Mouse (Mus musculus) heart, embryonic 13.5 days (tissue): Measurements from ENCODE around the gene Epx. TPM values are rescaled to one million over a fixed set of nuclear protein-coding genes. Genes with fewer than 3 reads are reported as not detected.
"Not testable (repeated sequence)": the region's sequence is repeated elsewhere in the genome, so short reads cannot be mapped to it uniquely, and the experiment has no call there.

Source experiments
- ATAC-seq: fragments of 200-750 bp; cut with Nextera tagmentation; 2 replicates; pipeline ENCODE4 v1.8.0; 2017; ENCODE audit warnings: moderate TSS enrichment; ENCODE audit not compliant: insufficient number of reproducible peaks, low FRiP score, low TSS enrichment; ENCODE audit errors: extremely low read depth
- H3K27ac ChIP-seq: fragments of 300-500 bp; sonication (generic); replicated peaks from 2 replicates; pipeline ENCODE4 v1.5.1; 2015; ENCODE audit warnings: moderate library complexity, mild to moderate bottlenecking, inconsistent platforms
- H3K27me3 ChIP-seq: fragments of 300-500 bp; sonication (generic); replicated peaks from 2 replicates; pipeline ENCODE4 v1.6.1; 2015; ENCODE audit warnings: mild to moderate bottlenecking, inconsistent platforms
- H3K36me3 ChIP-seq: fragments of 300-500 bp; sonication (generic); 2 replicates; pipeline ENCODE4 v1.6.1; 2015; ENCODE audit warnings: mild to moderate bottlenecking, inconsistent platforms
- H3K4me1 ChIP-seq: fragments of 300-500 bp; sonication (generic); 2 replicates; pipeline ENCODE4 v1.6.1; 2015; ENCODE audit warnings: inconsistent platforms
- H3K4me2 ChIP-seq: fragments of 300-500 bp; sonication (generic); 2 replicates; pipeline ENCODE4 v1.6.1; 2015; ENCODE audit warnings: inconsistent platforms, mild to moderate bottlenecking, moderate library complexity
- H3K4me3 ChIP-seq: fragments of 300-500 bp; sonication (generic); 2 replicates; pipeline ENCODE4 v1.5.1; 2015; ENCODE audit warnings: moderate library complexity, mild to moderate bottlenecking, inconsistent platforms
- H3K9ac ChIP-seq: fragments of 300-500 bp; sonication (generic); 2 replicates; pipeline ENCODE4 v1.6.1; 2015; ENCODE audit warnings: inconsistent platforms, mild to moderate bottlenecking, moderate library complexity
- H3K9me3 ChIP-seq: fragments of 300-500 bp; sonication (generic); 2 replicates; pipeline ENCODE4 v1.6.1; 2016; ENCODE audit warnings: inconsistent platforms
- WGBS: fragments of 180-500 bp; shearing (Covaris S2); methylation state at CpG from one replicate; pipeline ENCODE4 v1.1.7; 2015; ENCODE audit warnings: mixed read lengths; 5-methylcytosine and 5-hydroxymethylcytosine counted together
- polyA plus RNA-seq: library from polyadenylated mRNA; unstranded; fragments of >200 nt; fragmentation: Nextera tagmentation; extraction: Ambion mirVana; gene quantifications from 2 replicates; pipeline ENCODE4 v1.2.1, GENCODE M21; 2015

Gene Epx
- polyA plus RNA-seq, 1 experiment from 2014 or later, result 0.15 TPM

DNA sequence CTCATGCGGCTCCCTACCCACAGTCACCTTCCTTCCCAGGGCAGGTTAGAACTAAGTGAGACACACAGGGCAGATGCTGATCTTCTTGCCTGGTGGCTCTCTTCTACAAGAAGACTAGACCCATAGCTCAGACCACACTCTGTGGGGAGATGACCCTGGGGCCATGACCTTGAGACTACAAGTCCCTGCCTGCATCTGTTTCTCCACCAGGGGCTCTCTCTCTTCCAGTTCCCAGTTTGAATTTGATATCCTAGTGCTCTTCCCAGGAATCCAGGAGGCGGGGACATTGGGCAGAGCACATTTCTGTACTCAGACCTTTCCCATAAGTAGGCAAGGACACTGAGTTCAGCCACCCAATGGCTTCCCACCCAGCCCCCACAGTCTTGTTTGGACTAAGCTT, 5.2 kb downstream of the Epx start:
- H3K27ac ChIP-seq, result no peak overlapping the region
- WGBS, result 66% methylated on average over 2 of the region's 2 CpGs
- H3K4me2 ChIP-seq, result no peak overlapping the region
- no peak overlapping the region for H3K9ac ChIP-seq
- H3K27me3 ChIP-seq, result peaks cover 23% of the 10 kb centered on the region; the same call in 1 of the 2 replicates
- H3K4me3 ChIP-seq, result no peak overlapping the region
- no peaks in the 10 kb centered on the region for H3K36me3 ChIP-seq
- peaks cover 6% of the 10 kb centered on the region; the same call in 1 of the 2 replicates for H3K4me1 ChIP-seq
- ATAC-seq, result no peak
- H3K9me3 ChIP-seq, result no peaks in the 10 kb centered on the region

DNA sequence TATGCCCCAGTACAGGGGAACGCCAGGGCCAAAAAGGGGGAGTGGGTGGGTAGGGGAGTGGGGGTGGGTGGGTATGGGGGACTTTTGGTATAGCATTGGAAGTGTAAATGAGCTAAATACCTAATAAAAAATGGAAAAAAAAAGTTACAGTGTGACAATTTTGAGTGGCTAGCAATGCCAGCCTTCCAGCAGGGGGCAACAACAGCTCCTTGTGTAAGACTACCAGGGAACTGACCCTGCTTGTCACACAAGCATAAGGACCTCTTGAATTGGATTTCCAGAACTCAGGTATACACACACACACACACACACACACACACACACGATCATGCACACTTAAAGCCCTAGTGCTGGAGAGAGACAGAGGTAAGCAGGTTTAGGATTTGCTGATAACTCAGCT, 8.4 kb downstream of the Epx start:
- not testable (repeated sequence) for ATAC-seq, H3K4me3 ChIP-seq, H3K9ac ChIP-seq, H3K4me2 ChIP-seq, H3K9me3 ChIP-seq, H3K27me3 ChIP-seq, H3K4me1 ChIP-seq, H3K27ac ChIP-seq
- H3K36me3 ChIP-seq, result peaks cover 14% of the 10 kb centered on the region
- WGBS, result 74% methylated on average over 1 of the region's 2 CpGs

DNA sequence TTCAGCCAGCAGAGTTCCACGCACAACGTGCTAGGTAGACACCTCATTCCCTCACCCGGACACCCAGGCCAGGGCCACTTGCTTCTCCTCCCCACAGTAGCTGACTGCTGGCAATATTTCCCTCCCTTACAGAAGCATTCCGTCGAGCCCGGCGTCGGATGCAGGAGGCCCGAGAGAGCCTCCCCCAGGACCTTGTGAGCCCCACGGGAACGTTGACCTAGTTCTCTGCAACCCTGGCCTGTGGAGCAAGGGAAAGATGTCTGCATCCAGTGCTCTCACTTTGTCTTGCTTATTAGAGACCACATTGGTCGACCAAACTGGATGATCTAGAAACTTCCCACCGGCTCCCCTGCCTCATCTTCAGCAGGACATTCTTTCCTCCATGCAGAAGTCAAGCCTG, 12.5 kb downstream of the Epx start:
- Histone ChIP-seq H3K27ac (no peak overlapping the region), H3K9ac (no peak overlapping the region), H3K9me3 (no peaks in the 10 kb centered on the region), H3K4me1 (peaks cover 12% of the 10 kb centered on the region), H3K36me3 (peaks cover 40% of the 10 kb centered on the region), H3K4me2 (no peak overlapping the region), H3K27me3 (no peaks in the 10 kb centered on the region), H3K4me3 (no peak overlapping the region)
- 79% methylated on average over 13 of the region's 13 CpGs for WGBS
- no peak for ATAC-seq

DNA sequence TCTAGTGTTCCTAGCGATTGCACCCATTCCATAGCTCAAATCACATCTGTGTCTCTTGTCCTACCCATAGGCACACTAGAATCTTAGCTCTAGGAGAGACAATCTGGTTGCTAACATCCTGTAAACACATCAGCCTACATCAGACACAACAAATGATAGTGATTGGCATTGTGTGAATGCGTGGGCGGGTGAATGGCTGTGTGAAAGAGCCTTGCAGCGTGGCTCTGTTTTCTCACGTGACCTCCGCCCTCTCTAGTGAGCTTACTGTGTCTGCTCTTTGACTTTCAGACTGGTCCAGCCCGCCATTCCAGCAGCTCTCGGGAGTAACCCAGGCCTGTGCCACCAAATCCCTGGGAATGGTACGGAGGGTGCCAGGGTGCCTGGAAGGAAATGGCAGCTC, 14.9 kb downstream of the Epx start:
- Histone ChIP-seq H3K4me1 (peaks cover 12% of the 10 kb centered on the region), H3K4me2 (no peak overlapping the region), H3K36me3 (peaks cover 58% of the 10 kb centered on the region), H3K9me3 (no peaks in the 10 kb centered on the region), H3K27ac (no peak overlapping the region), H3K9ac (no peak overlapping the region; the same call in 1 of the 2 replicates), H3K27me3 (no peaks in the 10 kb centered on the region), H3K4me3 (no peak overlapping the region)
- no peak for ATAC-seq
- 76% methylated on average over 9 of the region's 9 CpGs for WGBS

DNA sequence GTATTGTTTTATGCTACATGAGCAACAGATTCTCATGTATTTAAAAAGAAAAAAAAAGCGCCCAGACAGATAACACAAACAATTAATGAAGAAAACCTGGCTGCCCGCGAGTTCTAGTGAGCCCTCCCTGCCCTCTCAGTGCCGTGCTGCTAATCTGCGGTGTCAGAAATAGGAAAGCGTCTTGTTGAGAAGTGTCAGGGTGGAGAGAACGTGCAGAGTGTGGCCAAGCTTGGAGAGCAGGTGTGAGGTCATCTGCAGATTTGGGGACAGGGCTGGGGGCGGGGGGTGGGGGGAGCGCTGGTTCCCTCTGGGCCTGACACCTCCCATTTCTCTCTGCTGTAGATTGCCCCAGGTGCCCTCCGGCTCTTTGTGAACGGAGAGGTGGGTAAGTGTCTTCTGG, 16.1 kb downstream of the Epx start:
- H3K27me3 ChIP-seq, result no peaks in the 10 kb centered on the region
- no peak overlapping the region for H3K4me3 ChIP-seq
- 51% methylated on average over 11 of the region's 11 CpGs for WGBS
- peaks cover 12% of the 10 kb centered on the region for H3K4me1 ChIP-seq
- H3K4me2 ChIP-seq, result no peak overlapping the region
- peaks cover 58% of the 10 kb centered on the region for H3K36me3 ChIP-seq
- no peak for ATAC-seq
- H3K9ac ChIP-seq, result no peak overlapping the region
- H3K27ac ChIP-seq, result no peak overlapping the region
- H3K9me3 ChIP-seq, result no peaks in the 10 kb centered on the region

DNA sequence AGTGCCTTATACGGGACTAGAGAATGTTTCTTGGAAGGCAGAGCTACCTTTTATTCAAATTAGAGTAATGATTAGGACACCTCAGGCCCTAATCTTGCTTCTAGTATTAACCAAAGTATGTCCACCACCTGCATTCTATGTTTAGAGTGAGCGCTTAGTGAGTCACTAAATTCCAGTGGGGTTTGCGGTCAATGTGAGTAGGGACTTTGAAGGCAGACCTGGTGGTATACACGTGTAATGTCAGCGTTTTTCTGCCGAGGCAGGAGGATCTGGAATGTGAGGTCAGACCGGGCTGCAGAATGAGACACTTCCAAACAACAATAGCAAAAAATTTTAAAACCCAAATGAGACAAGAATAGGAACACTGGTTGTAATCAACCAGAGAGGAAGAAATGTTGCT, 20.8 kb downstream of the Epx start:
- WGBS, result 81% methylated on average over 7 of the region's 7 CpGs
- H3K27ac ChIP-seq, result no peak overlapping the region
- H3K9ac ChIP-seq, result no peak overlapping the region
- H3K36me3 ChIP-seq, result peaks cover 27% of the 10 kb centered on the region
- peaks cover 10% of the 10 kb centered on the region for H3K4me1 ChIP-seq
- no peak for ATAC-seq
- no peak overlapping the region for H3K4me3 ChIP-seq
- H3K4me2 ChIP-seq, result no peak overlapping the region
- H3K9me3 ChIP-seq, result no peaks in the 10 kb centered on the region
- no peaks in the 10 kb centered on the region for H3K27me3 ChIP-seq

DNA sequence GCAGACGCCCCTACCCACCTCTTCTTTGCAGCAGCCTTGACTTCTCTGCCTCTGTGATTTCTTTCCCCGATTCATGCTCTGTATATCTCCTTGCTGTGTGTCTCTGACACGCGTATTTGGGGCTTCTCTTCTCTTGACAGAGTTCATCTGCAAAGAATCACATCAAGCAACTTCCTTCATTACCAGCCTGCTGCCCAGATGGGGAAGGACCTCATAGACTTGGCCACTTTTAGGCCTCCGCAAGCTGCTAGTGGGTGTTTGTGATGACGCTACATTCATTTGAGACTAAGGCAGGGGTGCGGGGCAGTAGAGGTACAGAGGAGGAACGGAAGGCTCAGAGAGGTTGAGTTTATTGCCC, 21.8 kb downstream of the Epx start:
- ATAC-seq, result no peak
- peak overlapping the region; percentile 6; the same call in 1 of the 2 replicates for H3K27ac ChIP-seq
- peaks cover 10% of the 10 kb centered on the region for H3K4me1 ChIP-seq
- peak overlapping the region; percentile 79 for H3K4me2 ChIP-seq
- H3K9me3 ChIP-seq, result no peaks in the 10 kb centered on the region
- H3K4me3 ChIP-seq, result peak overlapping the region; percentile 60
- H3K27me3 ChIP-seq, result no peaks in the 10 kb centered on the region
- H3K36me3 ChIP-seq, result peaks cover 25% of the 10 kb centered on the region
- 42% methylated on average over 8 of the region's 8 CpGs for WGBS
- H3K9ac ChIP-seq, result peak overlapping the region; percentile 72

DNA sequence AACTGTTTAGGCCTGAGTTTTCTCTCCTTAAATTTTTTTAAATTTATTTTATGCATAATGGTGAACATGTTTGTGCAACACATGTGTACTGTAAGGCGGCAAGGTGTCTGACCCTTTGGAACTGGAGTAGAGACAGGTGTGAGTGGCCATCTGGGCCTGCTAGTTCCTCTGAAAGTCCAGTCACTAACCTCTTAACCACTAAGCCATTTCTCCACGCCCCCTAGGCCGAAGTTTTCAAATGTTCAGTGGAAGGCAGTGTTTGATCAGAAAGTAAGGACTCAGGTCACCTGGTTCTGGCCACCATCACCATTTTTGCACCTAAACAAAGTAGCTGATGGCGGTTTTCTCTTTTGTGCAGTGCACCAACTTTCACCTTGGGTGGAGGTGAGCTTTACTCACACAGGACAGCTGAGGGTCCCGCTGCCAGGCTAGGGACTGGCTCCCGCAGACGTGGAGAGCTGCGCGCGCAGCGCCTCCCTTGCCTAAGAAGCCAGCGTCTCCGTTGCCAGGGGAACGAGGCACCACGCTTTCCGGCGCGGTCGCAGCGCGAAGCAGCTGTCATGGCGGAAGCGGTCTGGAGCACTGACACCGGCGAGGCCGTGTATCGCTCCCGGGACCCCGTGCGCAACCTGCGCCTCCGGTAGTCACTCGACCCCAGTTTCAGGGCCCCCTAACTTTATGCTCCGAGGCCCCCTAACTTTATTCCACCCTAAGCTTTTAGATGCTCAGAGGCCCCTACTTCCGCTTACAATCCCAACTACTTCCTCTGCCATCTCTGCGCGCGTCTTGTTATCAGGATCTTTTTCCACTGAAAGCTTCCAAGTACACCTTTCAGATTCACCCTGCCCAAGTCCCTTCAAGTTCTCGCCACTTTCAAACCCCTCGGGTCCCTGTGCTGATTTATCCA, 22.4 kb downstream of the Epx start, which contains the start of gene Mks1:
Gene Mks1, plus strand, starts transcription at position 526 of the 907 bp plus-strand sequence.
- Histone ChIP-seq H3K4me3 (peak within 1 kb of the TSS; percentile 60), H3K27me3 (no peaks in the 10 kb centered on the region), H3K27ac (peak within 1 kb of the TSS; percentile 6; the same call in 1 of the 2 replicates), H3K36me3 (peaks cover 19% of the 10 kb centered on the region), H3K9ac (peak within 1 kb of the TSS; percentile 72), H3K4me1 (peaks cover 10% of the 10 kb centered on the region), H3K9me3 (no peaks in the 10 kb centered on the region), H3K4me2 (peak within 1 kb of the TSS; percentile 79)
- 5% methylated on average over 40 of the region's 40 CpGs for WGBS
- ATAC-seq, result peak; percentile 75; the same call in 1 of the 2 replicates

DNA sequence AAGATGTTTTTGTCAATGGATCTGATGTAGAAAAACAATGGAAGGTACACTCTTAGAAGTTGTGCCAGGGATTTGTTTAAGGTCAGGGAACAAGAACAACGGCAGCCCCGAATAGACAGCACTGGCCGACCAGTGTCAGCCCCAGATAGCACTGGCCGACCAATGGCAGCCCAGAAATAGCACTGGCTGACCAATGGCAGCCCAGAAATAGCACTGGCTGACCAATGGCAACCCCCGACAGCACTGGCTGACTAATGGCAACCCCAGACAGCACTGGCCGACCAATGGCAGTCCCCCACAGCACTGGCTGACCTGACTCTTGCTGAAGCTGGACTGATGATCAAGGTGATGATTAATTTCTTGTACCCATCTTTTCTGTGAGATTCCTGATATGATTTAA, 27.5 kb downstream of the Epx start:
- Histone ChIP-seq H3K4me2 (no peak overlapping the region), H3K36me3 (no peaks in the 10 kb centered on the region), H3K27ac (no peak overlapping the region), H3K27me3 (peaks cover 3% of the 10 kb centered on the region; the same call in 1 of the 2 replicates), H3K4me1 (peaks cover 8% of the 10 kb centered on the region; the same call in 1 of the 2 replicates), H3K4me3 (no peak overlapping the region), H3K9me3 (no peaks in the 10 kb centered on the region), H3K9ac (no peak overlapping the region)
- 61% methylated on average over 6 of the region's 6 CpGs for WGBS
- ATAC-seq, result no peak; the same call in 1 of the 2 replicates

DNA sequence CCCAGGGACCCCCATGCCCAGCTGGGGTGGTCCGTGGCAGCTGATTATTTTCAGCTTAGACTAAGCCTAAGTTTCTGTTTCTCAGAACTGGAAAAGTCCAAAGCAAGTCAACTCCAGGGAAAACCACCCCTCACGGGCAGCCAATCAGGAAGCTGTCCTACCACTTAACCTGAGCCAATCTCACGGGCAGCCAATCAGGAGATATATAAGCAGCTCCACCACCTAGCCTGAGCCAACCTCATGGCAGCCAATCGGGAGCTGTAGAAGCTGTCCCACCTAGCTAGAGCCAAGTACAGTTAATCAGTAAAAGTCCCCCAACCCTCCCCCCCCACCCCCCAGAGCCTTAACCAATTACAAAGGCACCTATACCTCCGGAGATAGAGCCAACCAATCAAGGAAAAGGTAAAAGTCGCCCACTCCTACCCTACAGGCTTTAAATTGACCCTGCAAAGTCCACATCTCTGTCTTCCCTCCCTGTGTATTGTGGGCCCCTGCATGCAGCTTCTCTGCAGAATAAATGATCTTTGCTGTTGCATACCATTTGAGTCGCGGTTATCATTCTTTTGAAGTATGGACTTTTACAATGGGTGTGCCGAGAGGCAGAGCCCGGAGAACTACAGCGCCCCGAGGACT, 28.3 kb downstream of the Epx start:
- peaks cover 3% of the 10 kb centered on the region; the same call in 1 of the 2 replicates for H3K27me3 ChIP-seq
- 75% methylated on average over 12 of the region's 12 CpGs for WGBS
- 0 out of 2 replicates have a peak, but pooled peaks cover 4% of the 10 kb centered on the region for H3K4me1 ChIP-seq
- H3K4me3 ChIP-seq, result no peak overlapping the region
- H3K36me3 ChIP-seq, result no peaks in the 10 kb centered on the region
- ATAC-seq, result no peak
- H3K4me2 ChIP-seq, result no peak overlapping the region
- H3K27ac ChIP-seq, result no peak overlapping the region
- H3K9me3 ChIP-seq, result no peaks in the 10 kb centered on the region
- no peak overlapping the region for H3K9ac ChIP-seq

DNA sequence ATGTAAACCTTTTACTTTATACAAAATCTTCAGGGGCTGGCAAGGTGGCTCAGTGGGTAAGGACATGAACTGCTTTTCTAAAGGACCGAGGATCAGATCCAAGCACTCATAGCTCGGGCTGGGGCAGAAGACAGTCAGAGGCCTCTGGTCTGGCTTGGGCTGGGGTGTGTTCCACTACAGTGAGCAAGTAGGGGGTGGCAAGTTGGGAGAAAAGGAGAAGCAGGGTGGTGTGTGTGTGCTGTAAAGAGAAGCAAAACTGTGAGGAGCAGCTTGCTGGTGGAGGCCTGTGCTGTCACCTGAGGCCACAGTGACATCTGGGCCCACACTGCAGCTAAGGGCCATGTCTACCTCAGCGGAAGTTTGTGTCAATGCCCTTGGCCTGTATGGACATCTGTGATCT, 33.9 kb downstream of the Epx start:
- H3K4me1 ChIP-seq, result peaks cover 20% of the 10 kb centered on the region
- peaks cover 3% of the 10 kb centered on the region; the same call in 1 of the 2 replicates for H3K27me3 ChIP-seq
- H3K27ac ChIP-seq, result no peak overlapping the region
- H3K4me3 ChIP-seq, result no peak overlapping the region
- WGBS, result 63% methylated on average over 3 of the region's 3 CpGs
- no peak overlapping the region for H3K4me2 ChIP-seq
- H3K9ac ChIP-seq, result no peak overlapping the region
- no peaks in the 10 kb centered on the region for H3K9me3 ChIP-seq
- H3K36me3 ChIP-seq, result no peaks in the 10 kb centered on the region
- no peak for ATAC-seq
